Mouse (Mus musculus): ENCODE results near the gene Ptchd3.

Ptchd3 gene

DNA sequence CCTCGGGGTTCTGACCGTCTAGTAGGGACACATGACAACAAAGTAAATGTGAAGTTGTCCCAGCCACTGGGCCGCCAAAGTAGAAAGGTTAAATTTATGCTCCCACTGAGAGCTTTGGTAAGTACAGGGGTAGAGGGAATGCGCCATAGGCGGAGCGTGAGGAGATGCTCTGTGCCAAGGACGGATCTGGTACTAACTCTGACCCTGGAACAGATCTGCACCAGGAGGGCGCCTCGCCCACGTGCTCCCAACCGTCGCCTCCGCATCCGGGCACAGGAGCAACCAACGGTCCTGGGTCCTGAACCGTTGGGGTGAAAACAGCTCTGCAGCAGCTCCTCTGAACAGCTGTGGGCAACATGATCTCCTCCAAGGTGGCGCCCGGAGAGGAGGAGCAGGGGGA, at the start of gene Ptchd3:
Gene Ptchd3 (plus strand): TSS at position 301 of the 400 bp plus-strand sequence.
- no peak for DNase-seq

GRCm38 (mm10) chr11:121781831-121782230, 48.2 kb upstream of the Ptchd3 start:
- DNase-seq = no peak

DNA sequence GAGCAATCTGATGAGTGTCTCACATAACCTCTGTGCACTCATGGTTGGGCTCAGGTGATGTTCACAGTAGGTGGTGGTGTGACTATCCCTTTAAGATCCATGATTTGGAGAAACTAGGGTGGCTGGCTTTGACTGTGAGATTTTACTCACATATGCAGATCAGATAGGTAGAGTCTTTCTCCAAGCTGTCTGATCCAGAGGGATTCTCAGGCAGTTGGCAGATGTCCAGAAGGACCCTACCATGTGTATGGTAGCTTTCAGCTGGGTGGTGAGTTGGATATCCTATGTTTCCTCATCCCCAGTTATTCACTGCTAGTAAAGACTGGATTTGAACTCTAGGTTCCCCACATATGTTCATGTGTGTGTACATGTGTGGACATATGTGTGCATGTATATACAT, 42.6 kb upstream of the Ptchd3 start:
- no peak for DNase-seq

DNA sequence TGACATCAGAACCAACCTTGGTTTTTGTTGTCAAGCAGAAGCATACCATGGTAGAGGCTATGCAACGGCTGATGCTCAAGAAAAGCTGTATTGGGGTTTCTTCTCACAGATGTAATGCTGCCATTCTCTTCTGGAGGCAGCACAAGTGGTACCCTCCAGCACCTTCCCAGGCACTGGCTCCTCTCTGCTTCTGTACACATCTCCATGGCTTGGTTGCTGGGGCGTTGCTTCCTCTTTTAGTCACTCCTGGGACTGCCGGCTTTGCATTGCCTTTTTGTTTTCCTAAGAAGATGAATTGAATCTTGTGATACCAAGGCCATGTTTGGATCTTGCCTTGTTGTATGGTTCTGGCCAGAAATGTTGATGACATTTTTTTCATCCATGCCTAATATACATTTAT, 40.5 kb upstream of the Ptchd3 start:
- no peak for DNase-seq

GRCm38 (mm10) chr11:121790671-121791094, 39.4 kb upstream of the Ptchd3 start:
- no peak for DNase-seq

DNA sequence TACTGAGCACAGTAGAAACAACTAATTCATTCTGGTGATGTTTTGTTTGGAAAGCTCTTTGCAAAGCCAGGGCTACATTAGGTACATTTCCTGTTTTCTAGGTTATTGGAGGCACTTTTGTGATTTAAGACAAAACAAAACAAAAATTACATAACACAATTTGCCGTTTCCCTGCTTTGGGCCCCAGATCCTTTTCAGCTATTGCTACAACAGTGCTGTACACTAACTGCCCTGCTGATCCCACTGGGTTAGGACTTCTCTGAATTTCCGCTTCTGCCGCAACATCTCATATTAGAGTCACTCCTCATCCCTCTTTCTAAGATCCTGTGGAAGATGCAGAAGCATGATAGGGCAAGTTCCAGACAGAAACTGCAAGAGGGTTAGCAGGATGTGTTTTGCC, 38.6 kb upstream of the Ptchd3 start:
- DNase-seq = no peak

- no peak for DNase-seq
Measured at GRCm38 (mm10) chr11:121791991-121792390, 38.1 kb upstream of the Ptchd3 start.

- no peak for DNase-seq
Measured at GRCm38 (mm10) chr11:121793530-121793929, 36.5 kb upstream of the Ptchd3 start.

DNA sequence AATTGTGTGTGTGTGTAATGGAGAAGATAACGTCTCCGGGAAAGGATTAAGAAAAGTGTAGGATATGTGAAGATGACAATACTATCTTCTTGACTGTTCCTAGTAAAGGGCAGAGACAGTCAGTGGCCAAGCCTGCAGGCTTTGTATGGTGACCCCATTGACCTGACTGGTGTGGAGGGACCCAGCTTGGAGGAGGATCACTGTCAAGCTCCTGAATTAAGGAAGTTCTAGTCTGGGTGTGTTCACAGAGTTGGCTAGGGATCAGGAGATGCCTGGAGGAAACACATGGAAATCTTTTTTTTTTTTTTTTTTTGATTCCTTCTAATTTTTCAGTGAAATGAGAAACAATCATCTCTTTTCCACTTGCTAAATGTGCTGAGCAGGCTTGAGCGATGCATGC, 35.9 kb upstream of the Ptchd3 start:
- DNase-seq = no peak

GRCm38 (mm10) chr11:121794591-121795199, 35.4 kb upstream of the Ptchd3 start:
- no peak for DNase-seq

DNA sequence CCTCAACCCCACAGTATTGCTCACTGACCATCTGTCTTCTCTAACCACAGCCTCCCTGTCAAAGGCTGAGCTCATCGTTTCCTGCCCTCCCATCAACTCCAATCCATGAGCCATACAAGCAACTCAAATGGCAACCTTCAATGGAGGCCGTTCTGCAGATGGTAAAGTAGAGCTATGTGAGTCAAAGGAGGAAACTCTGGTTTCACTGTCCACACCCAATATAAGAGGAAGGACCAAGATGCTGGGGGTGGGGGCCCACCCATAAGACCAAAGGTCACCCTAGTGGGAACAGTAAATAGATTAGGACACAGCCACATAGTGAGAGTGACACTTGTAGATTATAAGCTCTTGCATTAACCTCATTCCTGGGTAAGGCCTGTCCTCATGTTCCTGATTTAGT, 34.1 kb upstream of the Ptchd3 start:
- no peak for DNase-seq

GRCm38 (mm10) chr11:121798591-121798990, 31.5 kb upstream of the Ptchd3 start:
- DNase-seq = no peak

DNA sequence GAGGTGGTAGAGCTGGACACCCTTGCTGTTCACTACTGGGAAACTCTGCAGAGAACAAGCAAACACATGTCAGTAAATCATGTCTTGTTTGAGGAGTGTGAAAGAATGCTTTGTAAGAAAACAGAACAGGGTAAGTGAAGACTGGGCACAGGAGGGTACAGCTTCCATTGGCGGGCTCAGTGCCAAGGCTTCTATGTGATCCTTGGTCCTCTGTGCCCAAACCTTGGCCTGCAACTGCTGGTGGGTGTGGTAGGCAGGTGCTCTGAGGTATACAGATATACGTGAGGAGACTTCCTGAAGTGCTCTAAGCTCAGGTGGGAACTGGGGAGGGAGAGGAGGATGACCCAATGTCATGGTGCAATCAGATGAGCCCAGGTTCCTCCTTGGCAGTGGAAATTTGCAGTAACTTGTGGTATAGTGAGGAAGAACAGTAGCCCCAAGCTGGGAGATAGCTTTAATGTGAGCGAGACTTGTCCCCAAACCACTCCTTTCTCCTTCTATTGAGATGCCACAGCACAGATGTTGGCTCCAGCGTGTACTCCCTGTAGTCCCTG, 30.2 kb upstream of the Ptchd3 start:
- no peak for DNase-seq

- no peak for DNase-seq
Measured at GRCm38 (mm10) chr11:121802743-121803142, 27.3 kb upstream of the Ptchd3 start.

DNA sequence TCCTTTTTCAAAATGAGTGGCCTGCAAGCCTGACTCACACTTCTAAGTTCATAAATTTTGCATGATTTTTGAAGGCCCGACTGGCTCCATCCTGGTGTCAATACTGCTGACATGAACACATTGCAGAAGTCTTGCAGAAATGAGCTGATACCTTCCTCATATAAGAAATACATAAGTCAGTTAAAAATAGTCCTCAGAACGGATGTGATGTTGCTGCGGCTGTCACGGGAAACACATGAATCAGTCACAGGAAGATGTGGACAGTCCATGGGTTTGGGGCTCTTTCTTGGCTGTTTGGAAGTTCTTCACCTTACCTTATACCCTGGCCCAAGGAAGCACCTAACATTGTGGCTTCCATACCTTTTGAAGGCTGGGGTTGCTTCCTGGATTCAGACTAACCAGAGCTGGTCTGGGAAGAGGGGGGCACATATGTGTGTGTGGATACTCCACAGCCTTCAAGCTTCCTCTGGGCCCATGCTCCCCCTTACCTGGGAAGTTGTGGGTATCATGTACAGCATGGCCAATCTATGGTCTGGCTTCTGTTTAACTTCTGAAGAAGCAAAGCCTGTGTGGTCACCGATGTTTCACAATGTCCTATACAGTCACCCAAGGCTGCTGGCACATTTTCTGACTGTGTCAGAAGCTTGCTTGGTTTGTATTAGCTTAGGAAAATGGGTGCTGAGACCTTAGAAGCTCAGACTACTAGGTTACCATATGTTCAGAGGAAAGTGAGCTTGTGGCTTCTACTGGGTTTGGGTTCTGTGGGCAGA, 25.6 kb upstream of the Ptchd3 start:
- DNase-seq = no peak

GRCm38 (mm10) chr11:121808204-121808852, 21.7 kb upstream of the Ptchd3 start:
- peak; percentile 84 for DNase-seq

DNA sequence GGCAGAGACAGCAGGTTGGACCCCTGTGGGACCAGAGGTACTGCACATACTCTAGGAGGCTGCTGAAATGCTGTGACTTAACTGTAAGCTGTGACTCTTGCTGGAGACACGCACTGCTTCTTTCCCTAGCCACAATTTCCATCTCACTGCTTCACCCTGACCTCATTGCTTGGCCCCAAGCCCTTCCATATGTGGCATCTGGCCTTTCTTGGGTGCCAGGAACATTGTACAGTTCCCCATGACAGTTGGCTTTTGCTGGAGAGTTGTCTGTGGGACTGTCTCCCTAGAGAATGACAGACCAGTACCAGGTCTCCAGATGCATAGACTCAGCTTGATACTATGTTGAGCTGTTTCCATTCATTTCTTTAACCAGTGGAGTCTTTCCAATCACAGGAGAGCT, 21.2 kb upstream of the Ptchd3 start:
- DNase-seq = no peak

DNA sequence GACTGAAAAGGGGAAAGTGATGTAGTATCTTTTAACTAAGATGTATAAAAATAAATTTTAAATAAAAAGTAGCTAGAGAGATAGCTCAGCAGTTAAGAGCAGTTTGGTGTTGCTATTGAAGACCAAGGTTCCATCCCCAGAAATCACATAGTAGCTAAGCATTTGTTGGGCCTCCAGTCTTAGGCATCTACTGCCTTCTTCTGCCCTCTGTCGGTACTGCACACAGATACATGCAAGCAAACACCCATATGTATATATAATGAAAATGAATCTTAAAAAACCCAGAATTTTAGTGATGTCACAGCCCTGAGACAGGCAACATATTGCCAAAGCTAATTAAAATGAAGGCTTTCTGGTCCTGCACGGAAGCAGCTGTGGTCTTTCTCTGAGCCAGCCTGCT, 15.9 kb downstream of the Ptchd3 start:
- peak; percentile 6 for DNase-seq

- DNase-seq = peak; percentile 82
Measured at GRCm38 (mm10) chr11:121847790-121848299, 17.8 kb downstream of the Ptchd3 start.

Data from thymus, postnatal 14 days (tissue).